Mouse (Mus musculus) bone marrow macrophage, adult 2 months (primary cell): Measurements from ENCODE around the gene Nalcn. TPM values are rescaled to one million over a fixed set of nuclear protein-coding genes. Genes with fewer than 3 reads are reported as not detected.

Experiments
- H3K27ac ChIP-seq: 2 replicates; pipeline ENCODE4 v1.5.1; 2012; ENCODE audit warnings: low read depth, low read length; ENCODE audit not compliant: insufficient read depth
- H3K4me1 ChIP-seq: 2 replicates; pipeline ENCODE4 v1.6.1; 2012; ENCODE audit warnings: low read length; ENCODE audit not compliant: control insufficient read depth, insufficient read depth
- H3K4me3 ChIP-seq: 2 replicates; pipeline ENCODE4 v1.5.1; 2012; ENCODE audit warnings: mild to moderate bottlenecking, low read length, moderate library complexity; ENCODE audit not compliant: insufficient read depth
- CTCF ChIP-seq: IDR thresholded peaks from 2 replicates; pipeline ENCODE4 v1.5.1; 2012; ENCODE audit warnings: low read depth, mild to moderate bottlenecking, low read length, moderate library complexity
- POLR2A ChIP-seq: IDR thresholded peaks from 2 replicates; pipeline ENCODE4 v1.6.1; 2012; ENCODE audit warnings: mild to moderate bottlenecking, low read depth, low read length, borderline replicate concordance
- polyA plus RNA-seq: library from polyadenylated mRNA; stranded (reverse); fragments of >200 nt; gene quantifications from 2 replicates; pipeline ENCODE4 v1.2.4, GENCODE M21; 2012; ENCODE audit not compliant: missing spikeins, insufficient read depth, insufficient read length

Nalcn gene
- polyA plus RNA-seq, 1 experiment = not detected

GRCm38 (mm10) chr14:123513376-123514141 is 113.4 kb downstream of the Nalcn start:
- Histone ChIP-seq H3K27ac (no peak overlapping the region), H3K4me1 (no peaks in the 10 kb centered on the region), H3K4me3 (no peak overlapping the region)
- no peak for TF ChIP-seq CTCF
- no peak for TF ChIP-seq POLR2A

DNA sequence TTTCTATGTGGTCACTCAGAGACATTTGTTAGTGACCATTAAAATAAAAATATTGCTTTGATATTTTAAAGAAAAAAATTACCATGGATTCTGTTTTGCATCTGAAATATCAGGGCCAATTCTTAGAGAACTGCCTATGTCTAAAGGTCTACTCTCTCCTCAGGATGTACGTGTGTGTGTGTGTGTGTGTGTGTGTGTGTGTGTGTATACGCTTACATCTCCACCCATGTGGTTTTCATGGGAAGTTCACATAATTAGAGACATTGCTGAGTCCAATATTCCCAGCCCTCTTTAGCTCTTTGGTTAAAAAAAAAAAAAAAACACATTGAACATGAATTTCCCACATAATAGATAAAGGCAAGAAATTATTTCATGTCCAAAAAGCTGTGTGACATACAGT is 114.0 kb downstream of the Nalcn start:
- no peaks in the 10 kb centered on the region for H3K4me1 ChIP-seq
- TF ChIP-seq CTCF (no peak), POLR2A (no peak)
- no peak overlapping the region for H3K27ac ChIP-seq
- no peak overlapping the region for H3K4me3 ChIP-seq

- no peak overlapping the region for H3K27ac ChIP-seq
- H3K4me1 ChIP-seq = no peaks in the 10 kb centered on the region
- H3K4me3 ChIP-seq = no peak overlapping the region
- TF ChIP-seq POLR2A (no peak), CTCF (no peak)
Measured at GRCm38 (mm10) chr14:123495544-123495943, 131.4 kb downstream of the Nalcn start.

DNA sequence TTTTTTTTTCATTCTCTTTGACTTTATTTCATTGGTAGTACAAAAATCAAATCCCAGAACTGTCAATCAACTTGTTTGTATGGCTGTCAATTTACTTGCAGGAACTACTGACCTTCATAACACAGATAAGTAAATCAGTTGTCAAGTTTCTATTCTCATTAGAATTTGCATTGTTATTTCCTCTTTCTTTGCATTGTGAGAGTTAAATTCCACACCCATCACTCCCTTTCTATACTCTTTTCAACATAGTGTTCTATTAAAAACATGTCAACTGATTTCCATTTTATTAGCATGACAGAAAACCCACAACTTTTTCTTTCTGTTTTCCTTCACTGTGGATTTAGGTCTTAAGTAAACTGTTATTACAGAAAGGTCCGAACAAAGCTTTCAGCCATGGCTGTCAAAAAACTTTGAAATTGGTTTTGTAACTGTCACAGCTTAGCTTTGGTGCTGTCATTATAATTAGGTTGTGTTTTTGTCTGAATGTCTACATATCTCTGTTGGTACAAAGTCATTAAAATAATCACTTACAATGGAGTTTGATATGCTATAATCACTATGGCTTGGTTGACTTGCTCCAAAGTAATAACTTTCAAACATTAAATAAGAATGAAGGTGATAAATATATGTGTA is 138.3 kb downstream of the Nalcn start:
- TF ChIP-seq POLR2A = no peak
- no peak for TF ChIP-seq CTCF
- Histone ChIP-seq H3K27ac (no peak overlapping the region), H3K4me3 (no peak overlapping the region), H3K4me1 (no peaks in the 10 kb centered on the region)

- no peak overlapping the region for H3K4me3 ChIP-seq
- no peak overlapping the region for H3K27ac ChIP-seq
- no peaks in the 10 kb centered on the region for H3K4me1 ChIP-seq
- TF ChIP-seq CTCF = no peak
- no peak for TF ChIP-seq POLR2A
Measured at GRCm38 (mm10) chr14:123462026-123462425, 164.9 kb downstream of the Nalcn start.

DNA sequence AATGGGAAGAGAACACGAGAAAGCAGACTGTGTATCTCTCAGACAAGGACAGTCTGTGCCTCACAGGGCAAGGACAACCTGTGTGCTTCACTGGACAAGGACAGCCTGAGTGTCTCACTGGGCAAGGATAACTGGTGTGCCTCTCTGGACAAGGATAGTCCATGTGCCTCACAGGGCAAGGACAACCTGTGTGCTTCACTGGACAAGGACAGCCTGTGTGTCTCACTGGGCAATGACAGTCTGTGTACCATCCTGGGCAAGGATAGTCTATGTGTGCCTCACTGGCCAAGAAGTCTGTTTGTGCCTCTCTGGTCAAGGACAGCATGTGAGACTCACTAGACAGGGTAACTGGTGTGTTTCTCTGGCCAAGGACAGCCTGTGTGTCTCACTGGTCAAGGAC is 180.9 kb downstream of the Nalcn start:
- no peaks in the 10 kb centered on the region for H3K4me1 ChIP-seq
- TF ChIP-seq CTCF = no peak
- no peak for TF ChIP-seq POLR2A
- no peak overlapping the region for H3K27ac ChIP-seq
- H3K4me3 ChIP-seq = no peak overlapping the region

GRCm38 (mm10) chr14:123435542-123435941 is 191.4 kb downstream of the Nalcn start:
- Histone ChIP-seq H3K27ac (no peak overlapping the region), H3K4me1 (no peaks in the 10 kb centered on the region), H3K4me3 (no peak overlapping the region)
- TF ChIP-seq POLR2A = no peak
- TF ChIP-seq CTCF = no peak

GRCm38 (mm10) chr14:123376167-123376855 is 250.6 kb downstream of the Nalcn start:
- no peaks in the 10 kb centered on the region for H3K4me1 ChIP-seq
- TF ChIP-seq CTCF (no peak), POLR2A (no peak)
- no peak overlapping the region for H3K4me3 ChIP-seq
- no peak overlapping the region for H3K27ac ChIP-seq

- TF ChIP-seq CTCF (no peak), POLR2A (no peak)
Measured at GRCm38 (mm10) chr14:123371522-123371921, 255.4 kb downstream of the Nalcn start.

DNA sequence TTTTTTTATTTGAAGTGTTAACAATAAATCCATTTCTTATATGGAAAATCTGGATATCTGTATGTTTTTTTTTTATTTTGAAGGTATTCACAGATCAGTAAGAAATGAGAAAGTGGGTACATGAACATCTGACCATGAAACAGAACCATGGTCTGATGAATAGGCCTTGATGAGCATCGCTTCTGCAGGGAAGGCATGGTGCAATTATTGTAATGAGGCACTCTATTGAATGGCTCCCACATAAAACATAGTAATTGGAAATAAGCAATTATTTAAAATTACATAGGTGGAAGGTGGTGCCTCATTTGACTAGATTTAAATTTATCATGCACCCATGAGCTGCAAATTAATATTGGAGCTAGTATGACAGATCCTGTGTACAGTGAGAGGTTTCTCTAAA is 267.3 kb downstream of the Nalcn start:
- Histone ChIP-seq H3K4me3 (no peak overlapping the region), H3K27ac (no peak overlapping the region), H3K4me1 (no peaks in the 10 kb centered on the region)
- no peak for TF ChIP-seq CTCF
- no peak for TF ChIP-seq POLR2A

More at GRCm38 (mm10) chr14:123371522-123371921, 255.4 kb downstream of the Nalcn start:
- Histone ChIP-seq H3K4me1 (no peaks in the 10 kb centered on the region), H3K27ac (no peak overlapping the region), H3K4me3 (no peak overlapping the region)

GRCm38 (mm10) chr14:123352973-123353372 is 274.0 kb downstream of the Nalcn start:
- Histone ChIP-seq H3K27ac (no peak overlapping the region), H3K4me3 (no peak overlapping the region), H3K4me1 (no peaks in the 10 kb centered on the region)
- TF ChIP-seq CTCF (no peak), POLR2A (no peak)
